Mouse (Mus musculus) 3134 (cell line): ENCODE measurements around the gene Olfr123.

ENCODE experiments used
- DNase-seq: peaks from one replicate; pipeline ENCODE4 v3.0.0-alpha.2; 2011; ENCODE audit warnings: low spot score; ENCODE audit not compliant: insufficient read length; ENCODE audit errors: extremely low read depth

Olfr123 gene

DNA sequence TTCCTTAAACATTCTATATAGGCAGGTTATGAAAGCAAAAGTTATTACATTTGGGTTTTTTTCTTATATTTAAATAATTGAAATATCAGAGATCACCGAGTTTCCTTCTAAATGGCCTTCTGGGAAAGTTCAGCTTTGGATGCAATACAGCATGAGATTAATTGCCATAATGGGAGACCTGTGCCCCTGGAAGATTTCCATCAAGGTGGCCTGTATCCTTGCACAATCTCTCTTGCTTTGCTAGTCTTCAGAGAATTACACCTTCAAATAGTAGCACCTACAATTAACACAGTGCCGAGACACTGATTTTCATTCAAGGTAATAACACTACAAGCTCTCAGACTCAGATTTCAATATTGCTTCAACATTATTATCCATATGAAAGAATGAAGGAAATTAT lies at the start of gene Olfr123:
TSS of gene Olfr123 (plus strand) at position 301 of the 400 bp plus-strand sequence.
- no peak for DNase-seq

DNA sequence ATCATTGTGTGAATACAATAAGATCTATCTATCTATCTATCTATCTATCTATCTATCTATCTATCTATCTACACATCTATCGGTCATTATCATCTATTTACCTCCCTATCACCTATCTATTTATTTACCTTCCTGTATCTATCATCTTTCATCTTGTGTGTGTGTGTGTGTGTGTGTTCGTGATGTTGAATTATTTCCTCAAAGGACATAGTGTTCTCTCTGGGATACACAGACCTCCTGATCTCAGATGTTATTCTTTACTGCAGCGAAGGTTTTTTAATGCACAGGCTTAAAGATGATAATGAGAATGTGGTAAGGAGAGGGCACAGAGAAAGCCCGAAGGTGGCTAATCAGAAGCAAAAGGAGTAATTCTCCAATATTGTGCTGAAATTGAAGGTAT lies 25.0 kb upstream of the Olfr123 start, which contains the start of gene Olfr122:
TSS of gene Olfr122 (plus strand) at position 301 of the 400 bp plus-strand sequence.
- no peak for DNase-seq

DNA sequence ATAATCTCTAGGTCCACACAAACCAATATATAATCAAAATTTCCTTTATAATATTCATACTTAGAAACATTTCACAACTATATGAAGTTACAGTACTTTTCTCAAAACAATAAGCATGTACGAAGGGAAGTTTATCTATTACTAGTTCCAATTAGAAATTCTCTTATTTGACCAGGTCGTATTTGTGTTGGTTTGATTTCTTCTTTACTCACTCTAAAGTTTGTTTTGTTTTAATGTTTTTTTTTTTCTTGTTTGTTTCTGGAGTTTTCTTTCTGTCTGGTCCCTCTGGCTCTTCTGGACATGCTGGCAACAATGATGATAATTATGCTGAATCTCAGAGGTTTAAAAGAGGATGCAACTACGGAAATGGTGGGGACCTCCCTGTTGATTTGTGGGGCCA lies 6.3 kb downstream of the Olfr123 start, which contains the start of gene Olfr124:
TSS of gene Olfr124 (plus strand) at position 301 of the 400 bp plus-strand sequence.
- no peak for DNase-seq

DNA sequence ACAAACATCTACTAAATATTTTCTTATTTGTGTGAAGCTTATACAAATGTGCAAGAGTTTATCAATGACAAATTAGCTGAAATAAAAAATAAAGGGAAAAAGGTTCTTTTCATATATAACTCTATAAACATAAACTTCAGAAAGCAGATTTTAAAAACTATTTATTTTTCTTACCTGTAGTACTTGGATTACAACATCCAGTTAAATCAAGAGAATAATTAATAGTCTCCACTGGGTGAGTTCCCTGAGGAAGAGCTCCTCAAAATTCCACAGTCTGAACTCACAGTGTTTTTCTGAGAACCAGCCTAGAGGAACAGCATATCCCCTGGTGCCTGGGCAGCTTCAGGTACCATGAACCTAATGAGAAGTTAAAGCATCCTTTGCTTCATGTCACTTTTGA lies 39.3 kb downstream of the Olfr123 start, which contains the start of gene Olfr125:
TSS of gene Olfr125 (plus strand) at position 301 of the 400 bp plus-strand sequence.
- DNase-seq: no peak

DNA sequence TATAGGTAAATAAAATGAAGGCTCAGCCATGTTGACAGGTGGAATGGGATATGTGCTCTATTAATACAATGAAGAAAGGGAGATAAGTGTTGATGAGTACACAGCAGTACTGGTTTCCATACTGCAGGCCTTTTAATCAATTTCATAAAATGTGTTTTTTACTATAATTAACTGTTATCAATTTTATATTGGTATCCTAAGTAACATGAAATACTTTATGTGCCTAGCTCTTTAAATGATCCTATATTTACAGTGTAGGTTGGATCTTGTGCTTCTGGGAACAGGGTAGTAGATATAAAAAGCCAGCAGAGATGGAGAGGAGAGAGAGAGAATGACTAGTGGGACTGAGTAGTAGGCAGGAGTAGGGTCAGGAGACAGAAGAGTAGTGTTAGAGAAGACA lies 53.9 kb downstream of the Olfr123 start, which contains the start of gene Olfr126:
TSS of gene Olfr126 (plus strand) at position 301 of the 400 bp plus-strand sequence.
- no peak for DNase-seq
